Mouse (Mus musculus): ENCODE results near the gene Tfap2a.

- TF ChIP-seq CTCF (IDR thresholded peaks at IDR 0.05; ENCODE audit: low read depth, low read length) (no peak), TAL1 (conservative IDR thresholded peaks at IDR 0.05; ENCODE audit: low read depth, low read length) (no peak), GATA2 (IDR thresholded peaks at IDR 0.05; ENCODE audit: borderline replicate concordance, low read depth, low read length) (no peak)
These were observed 5.0 kb upstream of the Tfap2a start for GRCm38 (mm10) chr13:40743221-40743620.
